Mouse (Mus musculus): ENCODE measurements around the gene Lactb. TPM values are rescaled to one million over a fixed set of nuclear protein-coding genes. Genes with fewer than 3 reads are reported as not detected.
A peak's percentile ranks its signal among the peaks of the same experiment; 100 is the strongest.
"Not testable (repeated sequence)": the region's sequence is repeated elsewhere in the genome, so short reads cannot be mapped to it uniquely, and the experiment has no call there.

Lactb gene
- polyA plus RNA-seq, 1 experiment from 2014 or later, result 12.2 TPM

GRCm38 (mm10) chr9:66917216-66917891 lies 57.9 kb downstream of the Lactb start:
- Histone ChIP-seq H3K4me3 (no peak overlapping the region; the same call in 1 of the 2 replicates), H3K27ac (no peak overlapping the region), H3K4me2 (peak overlapping the region; percentile 13), H3K36me3 (no peaks in the 10 kb centered on the region), H3K27me3 (no peaks in the 10 kb centered on the region), H3K4me1 (replicated peaks) (peaks cover 52% of the 10 kb centered on the region), H3K9ac (no peak overlapping the region), H3K9me3 (no peaks in the 10 kb centered on the region)
- 90% methylated on average over 8 of the region's 8 CpGs for WGBS
- ATAC-seq (ENCODE audit: low FRiP score), result no peak

- 91% methylated on average over 9 of the region's 9 CpGs for WGBS
These were observed 59.2 kb downstream of the Lactb start for GRCm38 (mm10) chr9:66915869-66916785.

GRCm38 (mm10) chr9:66915401-66915800 lies 59.9 kb downstream of the Lactb start:
- WGBS, result 81% methylated on average over 5 of the region's 5 CpGs
- no peak overlapping the region for H3K4me3 ChIP-seq
- H3K27ac ChIP-seq, result no peak overlapping the region
- H3K9ac ChIP-seq, result no peak overlapping the region
- no peaks in the 10 kb centered on the region for H3K27me3 ChIP-seq
- H3K36me3 ChIP-seq, result no peaks in the 10 kb centered on the region
- no peak for ATAC-seq (ENCODE audit: low FRiP score)
- H3K9me3 ChIP-seq, result no peaks in the 10 kb centered on the region
- peaks cover 65% of the 10 kb centered on the region for H3K4me1 ChIP-seq (replicated peaks)
- H3K4me2 ChIP-seq, result no peak overlapping the region

More at GRCm38 (mm10) chr9:66915869-66916785, 59.2 kb downstream of the Lactb start:
- Histone ChIP-seq H3K27ac (no peak overlapping the region), H3K27me3 (no peaks in the 10 kb centered on the region), H3K4me2 (no peak overlapping the region), H3K4me1 (replicated peaks) (peaks cover 63% of the 10 kb centered on the region), H3K9ac (no peak overlapping the region), H3K9me3 (no peaks in the 10 kb centered on the region), H3K36me3 (no peaks in the 10 kb centered on the region), H3K4me3 (no peak overlapping the region)
- ATAC-seq (ENCODE audit: low FRiP score), result no peak

- H3K9me3 ChIP-seq, result no peaks in the 10 kb centered on the region
- WGBS, result 97% methylated on average over 3 of the region's 3 CpGs
- H3K27ac ChIP-seq, result no peak overlapping the region
- H3K9ac ChIP-seq, result no peak overlapping the region
- no peak overlapping the region for H3K4me2 ChIP-seq
- H3K4me3 ChIP-seq, result no peak overlapping the region
- no peaks in the 10 kb centered on the region for H3K36me3 ChIP-seq
- no peak for ATAC-seq (ENCODE audit: low FRiP score)
- H3K4me1 ChIP-seq (replicated peaks), result peaks cover 65% of the 10 kb centered on the region
- H3K27me3 ChIP-seq, result no peaks in the 10 kb centered on the region
These were observed 60.7 kb downstream of the Lactb start for GRCm38 (mm10) chr9:66914540-66914939.

- H3K36me3 ChIP-seq; H3K27ac ChIP-seq; H3K27me3 ChIP-seq; H3K4me3 ChIP-seq; H3K9ac ChIP-seq; ATAC-seq (ENCODE audit: low FRiP score); H3K9me3 ChIP-seq; H3K4me2 ChIP-seq: not testable (repeated sequence)
- 93% methylated on average over 5 of the region's 5 CpGs for WGBS
- peaks cover 61% of the 10 kb centered on the region for H3K4me1 ChIP-seq (replicated peaks)
These were observed 61.9 kb downstream of the Lactb start for GRCm38 (mm10) chr9:66913254-66913934.

- no peaks in the 10 kb centered on the region for H3K36me3 ChIP-seq
- no peak overlapping the region for H3K4me2 ChIP-seq
- H3K27ac ChIP-seq, result no peak overlapping the region
- no peak overlapping the region for H3K9ac ChIP-seq
- no peak for ATAC-seq (ENCODE audit: low FRiP score)
- no peak overlapping the region for H3K4me3 ChIP-seq
- peaks cover 55% of the 10 kb centered on the region for H3K4me1 ChIP-seq (replicated peaks)
- no peaks in the 10 kb centered on the region for H3K27me3 ChIP-seq
- no peaks in the 10 kb centered on the region for H3K9me3 ChIP-seq
These were observed 63.0 kb downstream of the Lactb start for GRCm38 (mm10) chr9:66912304-66912703.

- no peaks in the 10 kb centered on the region for H3K27me3 ChIP-seq
- 90% methylated on average over 5 of the region's 5 CpGs for WGBS
- H3K27ac ChIP-seq, result no peak overlapping the region
- no peaks in the 10 kb centered on the region for H3K36me3 ChIP-seq
- no peak overlapping the region for H3K9ac ChIP-seq
- ATAC-seq (ENCODE audit: low FRiP score), result no peak
- no peaks in the 10 kb centered on the region for H3K9me3 ChIP-seq
- no peak overlapping the region for H3K4me3 ChIP-seq
- peaks cover 55% of the 10 kb centered on the region for H3K4me1 ChIP-seq (replicated peaks)
- H3K4me2 ChIP-seq, result no peak overlapping the region
These were observed 64.6 kb downstream of the Lactb start for GRCm38 (mm10) chr9:66910677-66911076.

- no peak for ATAC-seq (ENCODE audit: low FRiP score)
- no peak overlapping the region for H3K9ac ChIP-seq
- no peak overlapping the region for H3K27ac ChIP-seq
- WGBS, result 87% methylated on average over 7 of the region's 7 CpGs
- no peak overlapping the region for H3K4me2 ChIP-seq
- H3K36me3 ChIP-seq, result no peaks in the 10 kb centered on the region
- no peaks in the 10 kb centered on the region for H3K27me3 ChIP-seq
- peaks cover 49% of the 10 kb centered on the region for H3K4me1 ChIP-seq (replicated peaks)
- no peaks in the 10 kb centered on the region for H3K9me3 ChIP-seq
- no peak overlapping the region for H3K4me3 ChIP-seq
These were observed 65.4 kb downstream of the Lactb start for GRCm38 (mm10) chr9:66909922-66910321.

GRCm38 (mm10) chr9:66907746-66908397 lies 67.4 kb downstream of the Lactb start:
- Histone ChIP-seq H3K4me1 (replicated peaks) (peaks cover 35% of the 10 kb centered on the region), H3K36me3 (no peaks in the 10 kb centered on the region), H3K27me3 (no peaks in the 10 kb centered on the region), H3K9ac (no peak overlapping the region), H3K9me3 (no peaks in the 10 kb centered on the region), H3K4me2 (no peak overlapping the region), H3K4me3 (no peak overlapping the region), H3K27ac (no peak overlapping the region)
- no peak for ATAC-seq (ENCODE audit: low FRiP score)
- WGBS, result 86% methylated on average over 5 of the region's 5 CpGs

- Histone ChIP-seq H3K36me3 (no peaks in the 10 kb centered on the region), H3K27ac (no peak overlapping the region), H3K4me1 (replicated peaks) (peaks cover 32% of the 10 kb centered on the region), H3K4me2 (no peak overlapping the region), H3K9ac (no peak overlapping the region), H3K4me3 (no peak overlapping the region), H3K9me3 (no peaks in the 10 kb centered on the region), H3K27me3 (no peaks in the 10 kb centered on the region)
- ATAC-seq (ENCODE audit: low FRiP score), result no peak
- WGBS, result 93% methylated on average over 8 of the region's 8 CpGs
These were observed 68.2 kb downstream of the Lactb start for GRCm38 (mm10) chr9:66907126-66907525.

GRCm38 (mm10) chr9:66905990-66906389 lies 69.3 kb downstream of the Lactb start:
- Histone ChIP-seq H3K9me3 (no peaks in the 10 kb centered on the region), H3K27ac (peak overlapping the region; percentile 40), H3K4me2 (no peak overlapping the region), H3K36me3 (no peaks in the 10 kb centered on the region), H3K27me3 (no peaks in the 10 kb centered on the region), H3K9ac (no peak overlapping the region), H3K4me3 (no peak overlapping the region), H3K4me1 (replicated peaks) (peaks cover 22% of the 10 kb centered on the region)
- ATAC-seq (ENCODE audit: low FRiP score), result no peak
- 74% methylated on average over 9 of the region's 9 CpGs for WGBS
